Mouse (Mus musculus) kidney, postnatal 0 days (tissue): ENCODE results near the gene Gm20489. TPM values are rescaled to one million over a fixed set of nuclear protein-coding genes. Genes with fewer than 3 reads are reported as not detected.
A peak's percentile ranks its signal among the peaks of the same experiment; 100 is the strongest.

Source experiments
- ATAC-seq: fragments of 200-750 bp; cut with Nextera tagmentation; replicated peaks from 2 replicates; pipeline ENCODE4 v1.8.0; 2017; ENCODE audit warnings: low read depth, moderate number of reproducible peaks, moderate TSS enrichment, moderate library complexity; ENCODE audit not compliant: low FRiP score
- DNase-seq: peaks from one replicate; pipeline ENCODE4 v3.0.0-alpha.2; 2016; ENCODE audit warnings: low spot score
- H3K27ac ChIP-seq: fragments of 300-500 bp; sonication (generic); 2 replicates; pipeline ENCODE4 v1.5.1; 2014; ENCODE audit warnings: mild to moderate bottlenecking
- H3K27me3 ChIP-seq: fragments of 300-500 bp; sonication (generic); 2 replicates; pipeline ENCODE4 v1.6.1; 2014; ENCODE audit warnings: low read length, mixed read lengths; ENCODE audit not compliant: insufficient read depth
- H3K36me3 ChIP-seq: fragments of 300-500 bp; sonication (generic); 2 replicates; pipeline ENCODE4 v1.6.1; 2014; ENCODE audit warnings: low read length, mixed read lengths; ENCODE audit not compliant: insufficient read depth
- H3K4me1 ChIP-seq: fragments of 300-500 bp; sonication (generic); replicated peaks from 2 replicates; pipeline ENCODE4 v1.6.1; 2014; ENCODE audit warnings: antibody characterized with exemption, low read length, mixed read lengths; ENCODE audit not compliant: insufficient read depth
- H3K4me2 ChIP-seq: fragments of 300-500 bp; sonication (generic); 2 replicates; pipeline ENCODE4 v1.6.1; 2014; ENCODE audit warnings: mild to moderate bottlenecking, low read length, moderate library complexity, mixed read lengths
- H3K4me3 ChIP-seq: fragments of 300-500 bp; sonication (generic); replicated peaks from 2 replicates; pipeline ENCODE4 v1.5.1; 2014; ENCODE audit warnings: low read depth, low read length
- H3K9ac ChIP-seq: fragments of 300-500 bp; sonication (generic); 2 replicates; pipeline ENCODE4 v1.6.1; 2014; ENCODE audit warnings: low read depth, low read length
- H3K9me3 ChIP-seq: fragments of 300-500 bp; sonication (generic); replicated peaks from 2 replicates; pipeline ENCODE4 v1.6.1; 2016; ENCODE audit warnings: low read length, inconsistent platforms, mixed read lengths
- CTCF ChIP-seq: IDR thresholded peaks from 2 replicates; pipeline ENCODE4 v1.5.1; 2016; ENCODE audit warnings: antibody characterized with exemption, low read depth, mild to moderate bottlenecking, moderate library complexity
- WGBS: fragments of 180-500 bp; shearing (Covaris S2); extraction: QIAGEN DNeasy Blood & Tissue Kit; methylation state at CpG from one replicate; pipeline ENCODE4 v1.1.7; 2014; 5-methylcytosine and 5-hydroxymethylcytosine counted together
- polyA plus RNA-seq: library from polyadenylated mRNA; unstranded; fragments of >200 nt; fragmentation: Nextera tagmentation; extraction: Ambion mirVana; gene quantifications from 2 replicates; pipeline ENCODE4 v1.2.1, GENCODE M21; 2015

Gene Gm20489
- polyA plus RNA-seq, 1 experiment from 2014 or later, result not detected

GRCm38 (mm10) chrX:101266631-101267030, 2.2 kb downstream of the Gm20489 start:
- no peak overlapping the region for H3K27ac ChIP-seq
- no peaks in the 10 kb centered on the region for H3K36me3 ChIP-seq
- TF ChIP-seq CTCF, result no peak
- WGBS, result 91% methylated on average over 6 of the region's 6 CpGs
- H3K4me3 ChIP-seq, result no peak overlapping the region
- DNase-seq (no peak), ATAC-seq (no peak)
- no peak overlapping the region for H3K9ac ChIP-seq
- no peaks in the 10 kb centered on the region for H3K27me3 ChIP-seq
- no peak overlapping the region for H3K4me2 ChIP-seq
- H3K9me3 ChIP-seq, result no peaks in the 10 kb centered on the region
- 0 out of 2 replicates have a peak, but pooled peaks cover 2% of the 10 kb centered on the region for H3K4me1 ChIP-seq

GRCm38 (mm10) chrX:101263892-101264291, 4.9 kb downstream of the Gm20489 start, which contains the start of gene Gm614:
TSS of gene Gm614 (minus strand) at chrX:101263992.
- 62% methylated on average over 1 of the region's 1 CpGs for WGBS
- H3K27ac ChIP-seq, result no peak within 1 kb of the TSS
- no peaks in the 10 kb centered on the region for H3K36me3 ChIP-seq
- no peak within 1 kb of the TSS for H3K4me2 ChIP-seq
- H3K27me3 ChIP-seq, result no peaks in the 10 kb centered on the region
- 0 out of 2 replicates have a peak, but pooled peaks cover 9% of the 10 kb centered on the region for H3K4me1 ChIP-seq
- no peaks in the 10 kb centered on the region for H3K9me3 ChIP-seq
- no peak for ATAC-seq
- H3K4me3 ChIP-seq, result no peak within 1 kb of the TSS
- no peak within 1 kb of the TSS for H3K9ac ChIP-seq
- no peak for DNase-seq
- TF ChIP-seq CTCF, result no peak

- DNase-seq (peak; percentile 70), ATAC-seq (peak; percentile 79)
- H3K27ac ChIP-seq, result peak overlapping the region; percentile 54
- H3K36me3 ChIP-seq, result no peaks in the 10 kb centered on the region
- no peak for TF ChIP-seq CTCF
- no peak overlapping the region for H3K4me3 ChIP-seq
- H3K9ac ChIP-seq, result no peak overlapping the region
- 31% methylated on average over 12 of the region's 13 CpGs for WGBS
- no peaks in the 10 kb centered on the region for H3K9me3 ChIP-seq
- H3K4me2 ChIP-seq, result no peak overlapping the region
- 0 out of 2 replicates have a peak, but pooled peaks cover 9% of the 10 kb centered on the region for H3K4me1 ChIP-seq
- H3K27me3 ChIP-seq, result no peaks in the 10 kb centered on the region
Measured at GRCm38 (mm10) chrX:101260441-101261325, 8.1 kb downstream of the Gm20489 start.

GRCm38 (mm10) chrX:101256603-101257002, 12.2 kb downstream of the Gm20489 start:
- Histone ChIP-seq H3K9me3 (no peaks in the 10 kb centered on the region), H3K36me3 (no peaks in the 10 kb centered on the region), H3K27ac (no peak overlapping the region), H3K4me2 (peak overlapping the region; percentile 71), H3K4me1 (0 out of 2 replicates have a peak, but pooled peaks cover 7% of the 10 kb centered on the region), H3K9ac (no peak overlapping the region), H3K4me3 (no peak overlapping the region), H3K27me3 (no peaks in the 10 kb centered on the region)
- peak; percentile 45 for TF ChIP-seq CTCF
- DNase-seq (no peak), ATAC-seq (no peak)
- 80% methylated on average over 13 of the region's 13 CpGs for WGBS

- Histone ChIP-seq H3K4me3 (peak overlapping the region; percentile 51), H3K27ac (peak overlapping the region; percentile 73; the same call in 1 of the 2 replicates), H3K4me1 (no peaks in the 10 kb centered on the region), H3K9ac (peak overlapping the region; percentile 59), H3K27me3 (no peaks in the 10 kb centered on the region), H3K4me2 (peak overlapping the region; percentile 71), H3K36me3 (no peaks in the 10 kb centered on the region), H3K9me3 (no peaks in the 10 kb centered on the region)
- DNase-seq, result no peak
- TF ChIP-seq CTCF, result 0 out of 2 replicates have a peak, but pooled peaks have one; percentile 8
- WGBS, result 28% methylated on average over 26 of the region's 26 CpGs
- peak; percentile 16; the same call in 1 of the 2 replicates for ATAC-seq
Measured at GRCm38 (mm10) chrX:101254740-101255139, 14.1 kb downstream of the Gm20489 start.

GRCm38 (mm10) chrX:101253952-101254729, 14.7 kb downstream of the Gm20489 start, which contains the start of gene Foxo4:
TSS of gene Foxo4 (plus strand) at chrX:101254528.
- WGBS, result 30% methylated on average over 47 of the region's 47 CpGs
- ATAC-seq, result peak; percentile 88

More at GRCm38 (mm10) chrX:101253952-101254729, 14.7 kb downstream of the Gm20489 start, which contains the start of gene Foxo4:
- H3K4me2 ChIP-seq, result peak within 1 kb of the TSS; percentile 71
- peak within 1 kb of the TSS; percentile 51 for H3K4me3 ChIP-seq
- no peaks in the 10 kb centered on the region for H3K4me1 ChIP-seq
- no peaks in the 10 kb centered on the region for H3K36me3 ChIP-seq
- DNase-seq, result peak; percentile 93
- H3K9ac ChIP-seq, result peak within 1 kb of the TSS; percentile 59
- H3K27me3 ChIP-seq, result no peaks in the 10 kb centered on the region
- H3K9me3 ChIP-seq, result no peaks in the 10 kb centered on the region
- no peak for TF ChIP-seq CTCF
- H3K27ac ChIP-seq, result peak within 1 kb of the TSS; percentile 73
